Mouse (Mus musculus) 416B (cell line): ENCODE measurements around the gene Bcan.

Experiments used
- DNase-seq: peaks from one replicate; pipeline ENCODE4 v3.0.0; 2011; ENCODE audit warnings: low read depth

Gene Bcan

GRCm38 (mm10) chr3:87944838-87945600, 55.0 kb downstream of the Bcan start:
- no peak for DNase-seq

- DNase-seq = no peak
These were observed 56.4 kb downstream of the Bcan start for GRCm38 (mm10) chr3:87943586-87943985.

GRCm38 (mm10) chr3:87942471-87942870, 57.6 kb downstream of the Bcan start:
- DNase-seq = no peak

- DNase-seq = no peak
These were observed 59.4 kb downstream of the Bcan start for GRCm38 (mm10) chr3:87940611-87941010.
